Mouse (Mus musculus) olfactory bulb, adult 2 months (tissue): Measurements from ENCODE around the gene Gm11627. TPM values are rescaled to one million over a fixed set of nuclear protein-coding genes. Genes with fewer than 3 reads are reported as not detected.
"Not testable (repeated sequence)": the region's sequence is repeated elsewhere in the genome, so short reads cannot be mapped to it uniquely, and the experiment has no call there.

Source experiments
- H3K27ac ChIP-seq: fragments of 200-500 bp; 2 replicates; pipeline ENCODE4 v1.5.1; 2012; ENCODE audit warnings: low read depth, low read length; ENCODE audit not compliant: insufficient read depth
- H3K4me1 ChIP-seq: fragments of 200-500 bp; 2 replicates; pipeline ENCODE4 v1.6.1; 2012; ENCODE audit warnings: low read length; ENCODE audit not compliant: control insufficient read depth, insufficient read depth
- H3K4me3 ChIP-seq: fragments of 200-500 bp; 2 replicates; pipeline ENCODE4 v1.5.1; 2012; ENCODE audit warnings: mild to moderate bottlenecking, low read depth, low read length, moderate library complexity; ENCODE audit not compliant: insufficient read depth
- CTCF ChIP-seq: fragments of 200-500 bp; IDR thresholded peaks from 2 replicates; pipeline ENCODE4 v1.5.1; 2012; ENCODE audit warnings: low read depth, mild to moderate bottlenecking, low read length, moderate library complexity; ENCODE audit not compliant: insufficient read depth
- POLR2A ChIP-seq: fragments of 200-500 bp; IDR thresholded peaks from 2 replicates; pipeline ENCODE4 v1.6.1; 2012; ENCODE audit warnings: mild to moderate bottlenecking, low read depth, low read length, moderate library complexity; ENCODE audit not compliant: insufficient read depth
- WGBS: fragments of 180-500 bp; shearing (Covaris S2); methylation state at CpG from one replicate; pipeline ENCODE4 v1.1.7; 2018; 5-methylcytosine and 5-hydroxymethylcytosine counted together
- polyA plus RNA-seq: library from polyadenylated mRNA; stranded (reverse); fragments of >200 nt; gene quantifications from 2 replicates; pipeline ENCODE4 v1.2.4, GENCODE M21; 2012; ENCODE audit warnings: low replicate concordance; ENCODE audit not compliant: missing spikeins, insufficient read depth, insufficient read length

Gene Gm11627
- polyA plus RNA-seq, 1 experiment = not detected

- no peak for TF ChIP-seq POLR2A
- no peak for TF ChIP-seq CTCF
Observed at GRCm38 (mm10) chr11:102610260-102610659, 31.0 kb upstream of the Gm11627 start.

GRCm38 (mm10) chr11:102609483-102609882 is 30.2 kb upstream of the Gm11627 start:
- 75% methylated on average over 8 of the region's 8 CpGs for WGBS
- H3K27ac ChIP-seq = no peak overlapping the region
- TF ChIP-seq CTCF (no peak), POLR2A (no peak)
- peaks cover 19% of the 10 kb centered on the region; the same call in 1 of the 2 replicates for H3K4me1 ChIP-seq
- H3K4me3 ChIP-seq = no peak overlapping the region

More at GRCm38 (mm10) chr11:102610260-102610659, 31.0 kb upstream of the Gm11627 start:
- Histone ChIP-seq H3K27ac (no peak overlapping the region), H3K4me1 (peaks cover 13% of the 10 kb centered on the region; the same call in 1 of the 2 replicates), H3K4me3 (no peak overlapping the region)
- 70% methylated on average over 4 of the region's 4 CpGs for WGBS

- Histone ChIP-seq H3K27ac (no peak overlapping the region), H3K4me3 (no peak overlapping the region), H3K4me1 (peaks cover 21% of the 10 kb centered on the region; the same call in 1 of the 2 replicates)
- WGBS = 58% methylated on average over 4 of the region's 4 CpGs
- TF ChIP-seq POLR2A (no peak), CTCF (no peak)
Observed at GRCm38 (mm10) chr11:102608691-102609090, 29.4 kb upstream of the Gm11627 start.

GRCm38 (mm10) chr11:102607686-102608548 is 28.7 kb upstream of the Gm11627 start:
- no peak for TF ChIP-seq POLR2A
- no peak for TF ChIP-seq CTCF
- no peak overlapping the region for H3K27ac ChIP-seq
- H3K4me1 ChIP-seq = peaks cover 21% of the 10 kb centered on the region; the same call in 1 of the 2 replicates
- no peak overlapping the region for H3K4me3 ChIP-seq
- WGBS = 53% methylated on average over 10 of the region's 10 CpGs

DNA sequence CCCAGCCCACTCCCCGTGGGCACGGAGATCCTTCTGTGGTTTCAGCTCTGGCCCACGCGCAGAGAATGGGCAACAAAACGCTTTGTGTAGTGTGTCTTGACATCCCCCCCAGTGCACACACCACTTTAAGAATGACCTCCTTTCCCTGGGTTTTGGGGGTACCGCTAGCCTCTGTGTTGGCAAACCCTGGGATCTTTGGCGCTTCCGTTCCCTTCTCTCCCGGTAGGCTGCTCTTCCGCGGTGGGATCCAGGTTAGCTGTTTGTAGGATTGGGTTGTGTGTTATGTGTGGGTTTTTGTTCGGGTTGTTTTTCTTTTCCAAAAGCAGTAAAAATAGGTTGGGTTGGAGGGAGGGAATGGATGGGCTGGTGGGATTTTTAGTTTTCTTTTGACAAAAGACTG is 27.9 kb upstream of the Gm11627 start:
- H3K27ac ChIP-seq = not testable (repeated sequence)

DNA sequence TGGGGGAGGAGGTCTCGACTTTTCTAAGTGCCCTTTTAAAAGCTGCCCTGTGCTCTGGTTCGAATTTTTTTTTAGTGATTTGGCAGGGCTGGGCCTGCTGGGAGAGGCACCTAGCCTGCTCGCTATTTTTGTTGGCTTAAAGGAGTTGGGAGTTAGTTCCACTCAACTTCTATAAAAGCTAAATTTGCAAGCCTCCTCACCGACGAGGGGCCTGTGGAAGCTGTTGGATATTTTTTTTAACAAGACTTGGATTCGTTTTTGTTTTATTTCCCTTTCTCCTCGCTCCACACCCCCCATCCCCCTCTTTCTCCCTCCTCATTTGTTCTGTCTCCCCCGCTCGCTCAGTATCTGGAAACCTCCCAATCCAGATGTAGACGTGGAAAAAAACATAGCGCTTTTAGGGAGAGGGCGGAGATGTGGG is 27.5 kb upstream of the Gm11627 start:
- Histone ChIP-seq H3K27ac (no peak overlapping the region), H3K4me3 (peak overlapping the region; percentile 29), H3K4me1 (peaks cover 21% of the 10 kb centered on the region; the same call in 1 of the 2 replicates)
- TF ChIP-seq POLR2A (no peak), CTCF (no peak)
- 6% methylated on average over 12 of the region's 12 CpGs for WGBS

More for the DNA sequence above, 27.9 kb upstream of the Gm11627 start:
- Histone ChIP-seq H3K4me1 (peaks cover 21% of the 10 kb centered on the region; the same call in 1 of the 2 replicates), H3K4me3 (peak overlapping the region; percentile 29; the same call in 1 of the 2 replicates)
- 19% methylated on average over 12 of the region's 12 CpGs for WGBS

GRCm38 (mm10) chr11:102605553-102606416 is 26.5 kb upstream of the Gm11627 start:
- Histone ChIP-seq H3K4me3 (peak overlapping the region; percentile 70), H3K27ac (no peak overlapping the region), H3K4me1 (peaks cover 21% of the 10 kb centered on the region; the same call in 1 of the 2 replicates)
- 6% methylated on average over 62 of the region's 62 CpGs for WGBS
- TF ChIP-seq POLR2A (no peak), CTCF (no peak)

GRCm38 (mm10) chr11:102604777-102605552 is 25.7 kb upstream of the Gm11627 start:
- Histone ChIP-seq H3K4me1 (peaks cover 21% of the 10 kb centered on the region; the same call in 1 of the 2 replicates), H3K4me3 (peak overlapping the region; percentile 70), H3K27ac (no peak overlapping the region)
- WGBS = under 1% methylated on average over 73 of the region's 74 CpGs
- TF ChIP-seq CTCF = no peak
- no peak for TF ChIP-seq POLR2A
